Comparison of ENCODE assay signal across 9 mouse cellular contexts in genomic region chr5:115790436-115790835, GRCm38 (mm10). TPM values are rescaled to one million over a fixed set of nuclear protein-coding genes. Genes with fewer than 3 reads are reported as not detected.
A peak's percentile ranks its signal among the peaks of the same experiment; 100 is the strongest.
DNase-seq lines count a peak whose midpoint lies in the region; ATAC-seq and TF ChIP-seq lines count a peak whose summit lies in the region.
"Had no signal": no experiment of that assay in that cellular context is flagged by ENCODE, and none has a peak within 500 bp of the region (broad histone marks: within the 10 kb centered on the region; RNA-seq: fewer than 3 reads in every experiment).

No protein-coding gene starts in this region.

- no peak for TF ChIP-seq POLR2A in kidney, adult 2 months (IDR thresholded peaks at IDR 0.05; ENCODE audit: low read depth, low read length)
- no peak for TF ChIP-seq POLR2A in bone marrow, adult 2 months (IDR thresholded peaks at IDR 0.05; ENCODE audit: borderline replicate concordance, control insufficient read depth, low read depth, low read length)

- H3K27ac ChIP-seq in kidney, adult 2 months (ENCODE audit: insufficient read depth, low read depth, low read length), result no peak overlapping the region
- no peak overlapping the region for H3K27ac ChIP-seq in kidney, embryonic 16.5 days (ENCODE audit: low read length)
- no peak overlapping the region for H3K27ac ChIP-seq in bone marrow, adult 2 months (ENCODE audit: control insufficient read depth, insufficient read depth, low read depth, low read length, poor library complexity)
- no peak overlapping the region for H3K27ac ChIP-seq in embryonic facial prominence, embryonic 11.5 days (replicated peaks; ENCODE audit: low read depth, low read length)
- H3K27ac ChIP-seq: embryonic facial prominence, embryonic 15.5 days had no signal

- no peak overlapping the region for H3K4me2 ChIP-seq in kidney, embryonic 16.5 days (replicated peaks; ENCODE audit: low read depth, low read length)
- no peak overlapping the region for H3K4me2 ChIP-seq in embryonic facial prominence, embryonic 11.5 days (ENCODE audit: low read depth, low read length)
- H3K4me2 ChIP-seq: embryonic facial prominence, embryonic 15.5 days had no signal

- H3K4me1 ChIP-seq in kidney, adult 2 months (ENCODE audit: control insufficient read depth, insufficient read depth, low read length), result no peaks in the 10 kb centered on the region
- no peaks in the 10 kb centered on the region for H3K4me1 ChIP-seq in kidney, embryonic 16.5 days (ENCODE audit: insufficient read depth, low read length)
- no peaks in the 10 kb centered on the region for H3K4me1 ChIP-seq in bone marrow, adult 2 months (ENCODE audit: control insufficient read depth, insufficient read depth, low read length)
- no peaks in the 10 kb centered on the region for H3K4me1 ChIP-seq in embryonic facial prominence, embryonic 11.5 days (ENCODE audit: control insufficient read depth, insufficient read depth, low read length)
- H3K4me1 ChIP-seq: embryonic facial prominence, embryonic 15.5 days had no signal

- WGBS in kidney, adult 2 months, result 4% methylated on average over 3 of the region's 3 CpGs
- WGBS in kidney, embryonic 16.5 days, result 9% methylated on average over 3 of the region's 3 CpGs
- WGBS in bone marrow, adult 2 months, result 4% methylated on average over 3 of the region's 3 CpGs
- WGBS in embryonic facial prominence, embryonic 11.5 days, result 8% methylated on average over 3 of the region's 3 CpGs

- peaks cover 9% of the 10 kb centered on the region for H3K9me3 ChIP-seq in kidney, embryonic 16.5 days (ENCODE audit: low read length)
- no peaks in the 10 kb centered on the region for H3K9me3 ChIP-seq in embryonic facial prominence, embryonic 11.5 days (replicated peaks; ENCODE audit: control insufficient read depth, low read length)
- H3K9me3 ChIP-seq: embryonic facial prominence, embryonic 15.5 days had no signal

- peak; percentile 73 for DNase-seq in kidney, adult 2 months
- DNase-seq in embryonic facial prominence, embryonic 11.5 days (ENCODE audit: low spot score), result peak; percentile 80
- DNase-seq in left cerebral cortex, postnatal 10 days (ENCODE audit: extremely low spot score in 1 of 2, low spot score in 2 of 2), result peak; percentile 61 to 72
- peak; percentile 85 for DNase-seq in naive thymus-derived CD4-positive, alpha-beta T cell, adult 2 months (ENCODE audit: low read depth)
- peak; percentile 11 to 35 for DNase-seq in thymus, adult 18-20 months

- TF ChIP-seq CTCF in kidney, adult 2 months (conservative IDR thresholded peaks at IDR 0.05; ENCODE audit: insufficient read depth, insufficient read length, low read depth, low read length), result peak; percentile 92
- peak; percentile 74 for TF ChIP-seq CTCF in bone marrow, adult 2 months (IDR thresholded peaks at IDR 0.05; ENCODE audit: control insufficient read depth, insufficient read depth, low read length)

- no peak for ATAC-seq in kidney, embryonic 16.5 days (ENCODE audit: low FRiP score, low TSS enrichment)
- ATAC-seq in embryonic facial prominence, embryonic 11.5 days (replicated peaks; ENCODE audit: insufficient number of reproducible peaks, low FRiP score, low TSS enrichment, low read depth), result no peak
- ATAC-seq in hematopoietic stem cell, adult 5-6 weeks (replicated peaks in 1 of 2; ENCODE audit: insufficient read depth in 1 of 2, low FRiP score in 2 of 2, low TSS enrichment in 1 of 2, low read depth in 1 of 2, poor library complexity in 2 of 2, severe bottlenecking in 2 of 2), result peak; percentile 66 to 71; a peak in 2 of 4 replicates

- intact Hi-C loops in left cerebral cortex, postnatal 10 days (cut with DNase I), result no loop called here

- no peaks in the 10 kb centered on the region for H3K27me3 ChIP-seq in kidney, adult 2 months (replicated peaks; ENCODE audit: control insufficient read depth, insufficient read depth, low read length)
- H3K27me3 ChIP-seq in kidney, embryonic 16.5 days (ENCODE audit: insufficient read depth, low read length), result no peaks in the 10 kb centered on the region
- no peaks in the 10 kb centered on the region for H3K27me3 ChIP-seq in embryonic facial prominence, embryonic 11.5 days (ENCODE audit: control insufficient read depth, insufficient read depth, low read length)
- H3K27me3 ChIP-seq: embryonic facial prominence, embryonic 15.5 days had no signal

- no peak overlapping the region for H3K4me3 ChIP-seq in kidney, adult 2 months (ENCODE audit: insufficient read depth, low read depth, low read length)
- H3K4me3 ChIP-seq in kidney, embryonic 16.5 days (ENCODE audit: low read length), result no peak overlapping the region
- no peak overlapping the region for H3K4me3 ChIP-seq in bone marrow, adult 2 months (replicated peaks; ENCODE audit: control insufficient read depth, low read depth, low read length)
- no peak overlapping the region for H3K4me3 ChIP-seq in embryonic facial prominence, embryonic 11.5 days (ENCODE audit: low read depth, low read length)
- H3K4me3 ChIP-seq: embryonic facial prominence, embryonic 15.5 days had no signal

- no peak overlapping the region for H3K9ac ChIP-seq in kidney, embryonic 16.5 days (replicated peaks; ENCODE audit: low read length)
- H3K9ac ChIP-seq in embryonic facial prominence, embryonic 11.5 days (replicated peaks; ENCODE audit: low read length), result no peak overlapping the region
- H3K9ac ChIP-seq: embryonic facial prominence, embryonic 15.5 days had no signal

- no peaks in the 10 kb centered on the region for H3K36me3 ChIP-seq in kidney, adult 2 months (ENCODE audit: control insufficient read depth, insufficient read depth, low read length)
- H3K36me3 ChIP-seq in kidney, embryonic 16.5 days (ENCODE audit: insufficient read depth, low read length), result no peaks in the 10 kb centered on the region
- H3K36me3 ChIP-seq in embryonic facial prominence, embryonic 11.5 days (replicated peaks; ENCODE audit: control insufficient read depth, insufficient read depth, low read depth, low read length), result no peaks in the 10 kb centered on the region
- H3K36me3 ChIP-seq: embryonic facial prominence, embryonic 15.5 days had no signal

RNA-seq across cellular contexts. Expression of gene Cit, which starts 54.6 kb away (rescaled TPM):
- polyA plus RNA-seq in kidney, adult 2 months (2012; rRNA removed), result 4.5 and 4.8 TPM in 2 replicates
- polyA plus RNA-seq in kidney, embryonic 16.5 days (2015; fragmentation: Nextera tagmentation; extraction: Ambion mirVana), result 30.4 and 36.6 TPM in 2 replicates
- 41.5 and 76.2 TPM in 2 replicates for polyA plus RNA-seq in bone marrow, adult 2 months (2011; ENCODE audit: insufficient read depth, insufficient read length, low replicate concordance, missing spikeins)
- polyA plus RNA-seq in embryonic facial prominence, embryonic 11.5 days (2014; fragmentation: Nextera tagmentation; extraction: Ambion mirVana), result 25.3 and 26.9 TPM in 2 replicates
- total RNA-seq in hematopoietic stem cell, adult 5-6 weeks (2017), result 30.9 and 36.9 TPM in 2 replicates
- 100 to 1,000 TPM; 105 to 116 TPM for total RNA-seq in left cerebral cortex, postnatal 10 days (2021)

RNA-seq across cellular contexts. Expression of gene Bicdl1, which starts 59.0 kb away (rescaled TPM):
- 55.9 and 67.5 TPM in 2 replicates for polyA plus RNA-seq in kidney, adult 2 months (2012; rRNA removed)
- polyA plus RNA-seq in kidney, embryonic 16.5 days (2015; fragmentation: Nextera tagmentation; extraction: Ambion mirVana), result 13.8 and 14.9 TPM in 2 replicates
- polyA plus RNA-seq in bone marrow, adult 2 months (2011; ENCODE audit: insufficient read depth, insufficient read length, low replicate concordance, missing spikeins), result 4.2 and 6.1 TPM in 2 replicates
- 6.8 and 8.6 TPM in 2 replicates for polyA plus RNA-seq in embryonic facial prominence, embryonic 11.5 days (2014; fragmentation: Nextera tagmentation; extraction: Ambion mirVana)
- 8.8 and 13.3 TPM in 2 replicates for total RNA-seq in hematopoietic stem cell, adult 5-6 weeks (2017)
- total RNA-seq in left cerebral cortex, postnatal 10 days (2021), result 100 to 1,000 TPM; 120 to 129 TPM

Comparison
In these comparisons a context has a peak if more than half of its experiments do, and no peak if none do; other contexts are left out.
1. DNase-seq: peak in every context shown above with its lines; median percentile 85 in naive thymus-derived CD4-positive, alpha-beta T cell, adult 2 months; 80 in embryonic facial prominence, embryonic 11.5 days; 73 in kidney, adult 2 months; 66 in left cerebral cortex, postnatal 10 days; 23 in thymus, adult 18-20 months.
2. ATAC-seq: peak in hematopoietic stem cell, adult 5-6 weeks (2 of 2); none in kidney, embryonic 16.5 days (single experiment) and embryonic facial prominence, embryonic 11.5 days (single experiment).